Mouse (Mus musculus): ENCODE measurements around the gene Atp5d.

DNA sequence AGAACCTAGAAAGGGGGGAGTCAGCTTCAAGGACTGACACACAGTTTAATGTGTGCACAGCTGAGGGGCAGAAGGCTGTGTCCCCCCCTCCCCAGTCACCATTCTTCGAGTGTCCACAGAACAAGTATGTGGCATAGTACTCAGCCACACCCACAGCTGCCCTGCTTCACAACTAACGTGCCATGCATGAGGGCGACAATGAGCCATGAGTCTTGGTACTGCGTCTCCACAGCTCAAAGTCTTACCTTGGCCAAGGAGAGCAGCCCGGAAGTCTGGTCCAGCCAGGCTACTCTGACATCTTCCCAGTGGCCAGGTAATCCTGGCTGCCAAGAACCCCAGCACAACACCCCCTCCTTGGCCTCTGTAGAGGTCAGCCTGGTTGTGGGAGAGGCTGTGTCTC is 45.7 kb upstream of the Atp5d start:
- TF ChIP-seq CHD2 (IDR thresholded peaks at IDR 0.05; ENCODE audit: low read depth, low read length) (no peak), ZC3H11A (IDR thresholded peaks at IDR 0.05; ENCODE audit: borderline replicate concordance, low read depth, low read length) (no peak), MAFK (IDR thresholded peaks at IDR 0.05; ENCODE audit: insufficient read depth, low read depth, low read length) (no peak), HCFC1 (IDR thresholded peaks at IDR 0.05; ENCODE audit: borderline replicate concordance, insufficient read depth, low read length) (no peak)
